Mouse (Mus musculus): ENCODE results near the gene Tmem54.

DNA sequence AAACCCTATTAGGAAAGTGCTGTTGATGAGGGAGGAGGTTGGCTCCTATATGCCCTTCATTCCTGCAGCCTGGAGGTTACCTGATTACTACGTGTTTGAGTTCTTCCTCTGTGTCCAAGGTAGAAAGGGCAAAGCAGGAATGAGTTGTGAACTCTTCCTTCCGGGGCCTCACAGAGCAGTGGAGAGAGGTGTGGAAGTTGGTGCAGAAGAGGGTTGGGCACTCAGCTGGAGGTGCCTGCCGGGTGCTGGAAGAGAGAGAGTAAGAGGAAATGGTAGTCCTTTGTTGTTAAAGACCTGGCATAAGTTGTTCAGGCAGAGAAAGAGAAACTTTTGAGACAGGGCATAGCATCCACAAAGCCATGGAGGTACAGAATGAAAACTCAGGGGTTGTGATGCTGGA lies 23.4 kb upstream of the Tmem54 start:
- TF ChIP-seq CTCF (IDR thresholded peaks at IDR 0.05; ENCODE audit: low read depth, low read length) = no peak
- no peak for TF ChIP-seq GATA1 (IDR thresholded peaks at IDR 0.05; ENCODE audit: borderline replicate concordance, low read length)
- TF ChIP-seq GATA2 (IDR thresholded peaks at IDR 0.05; ENCODE audit: borderline replicate concordance, low read depth, low read length) = no peak
- TF ChIP-seq TAL1 (conservative IDR thresholded peaks at IDR 0.05; ENCODE audit: low read depth, low read length) = no peak
- TF ChIP-seq POLR2AphosphoS5 (IDR thresholded peaks at IDR 0.05; ENCODE audit: insufficient replicate concordance, low read depth, low read length) = no peak

Data from G1E (cell line).